Mouse (Mus musculus) liver, adult (tissue): ENCODE results near the gene Lmnb2.
A peak's percentile ranks its signal among the peaks of the same experiment; 100 is the strongest.

Experiments
- GATA4 ChIP-seq: IDR thresholded peaks from 2 replicates; pipeline ENCODE4 v1.6.1; 2014; ENCODE audit warnings: mild to moderate bottlenecking, low read length; ENCODE audit not compliant: insufficient replicate concordance

Lmnb2 gene

DNA sequence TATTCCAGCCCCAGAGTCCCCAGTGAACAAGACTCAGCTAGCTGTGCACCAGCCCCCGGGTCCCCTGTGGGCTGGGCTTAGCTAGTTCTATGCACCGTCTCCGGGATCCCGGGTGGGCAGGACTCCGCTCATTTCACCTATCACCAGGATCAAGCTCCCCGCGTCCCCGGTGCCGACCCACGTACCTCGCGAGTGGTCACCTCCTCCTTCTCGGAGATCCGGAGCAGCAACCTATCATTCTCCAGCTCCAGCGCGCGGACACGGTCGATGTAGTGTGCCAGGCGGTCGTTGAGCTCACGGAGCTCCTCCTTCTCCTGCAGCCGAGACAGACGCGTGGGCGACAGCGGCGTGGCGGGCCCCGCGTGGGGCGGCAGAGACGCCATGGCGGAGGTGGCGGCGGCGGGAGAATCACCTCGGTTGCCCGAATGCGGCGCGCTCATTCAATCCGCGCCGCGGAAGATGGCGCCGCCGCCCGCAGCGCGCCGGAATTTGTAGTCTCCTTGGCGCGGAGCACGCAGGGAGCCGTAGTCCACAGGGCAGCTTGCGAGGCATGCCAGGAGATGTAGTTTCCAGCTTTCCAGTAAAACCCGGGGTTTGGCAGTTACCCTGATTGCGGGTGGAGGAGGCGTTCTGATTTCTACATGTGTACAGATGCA is at the start of gene Lmnb2:
TSS of gene Lmnb2 (minus strand) at position 467 of the 656 bp plus-strand sequence.
- TF ChIP-seq GATA4: no peak

DNA sequence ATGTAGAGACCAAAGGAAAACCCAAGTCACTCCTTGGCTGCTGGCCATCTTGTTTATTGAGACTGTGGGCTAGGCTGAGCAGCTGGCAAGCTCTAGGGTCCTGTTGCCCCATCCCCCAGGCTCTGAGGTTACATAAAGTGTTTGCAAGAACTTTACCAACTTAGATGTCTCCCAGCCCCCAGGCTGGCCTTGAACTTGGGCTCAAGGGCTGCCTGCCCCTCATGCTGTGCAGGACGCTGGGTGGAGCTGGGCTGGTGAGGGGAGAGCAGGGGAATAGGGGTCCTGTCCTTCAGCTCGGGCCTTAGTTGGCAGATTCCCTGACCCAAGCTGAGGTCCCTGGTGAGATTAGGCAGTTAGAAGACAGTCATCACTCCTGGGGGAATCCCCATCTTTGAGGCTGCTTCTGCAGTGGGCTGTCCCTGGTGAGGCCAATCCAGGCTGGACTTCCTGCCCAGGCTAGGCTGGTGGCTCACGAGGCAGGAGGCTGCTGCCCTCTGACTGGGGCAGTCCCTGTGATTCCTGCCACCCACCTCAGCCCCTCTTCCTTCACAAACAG is 49.1 kb upstream of the Lmnb2 start:
- TF ChIP-seq GATA4: no peak

DNA sequence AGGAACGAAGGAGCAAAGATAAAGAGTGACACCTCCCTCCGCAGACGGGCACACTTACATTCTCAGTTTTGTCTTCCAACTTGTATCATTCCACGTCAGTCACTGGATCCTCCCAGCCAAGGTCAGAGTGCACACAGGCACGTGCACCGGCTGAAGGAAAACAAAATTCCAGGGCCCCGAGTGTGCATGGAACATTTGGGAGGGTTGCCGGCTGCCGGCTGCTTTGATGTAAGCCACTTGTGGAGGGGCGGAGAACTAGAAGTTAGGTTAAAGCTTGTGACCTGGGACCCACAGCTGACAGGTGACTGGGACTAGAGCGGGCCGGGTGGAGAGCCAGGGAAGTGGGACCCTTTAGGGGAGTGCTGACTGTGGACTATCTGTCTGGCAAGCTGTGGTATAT is 48.3 kb upstream of the Lmnb2 start:
- no peak for TF ChIP-seq GATA4

DNA sequence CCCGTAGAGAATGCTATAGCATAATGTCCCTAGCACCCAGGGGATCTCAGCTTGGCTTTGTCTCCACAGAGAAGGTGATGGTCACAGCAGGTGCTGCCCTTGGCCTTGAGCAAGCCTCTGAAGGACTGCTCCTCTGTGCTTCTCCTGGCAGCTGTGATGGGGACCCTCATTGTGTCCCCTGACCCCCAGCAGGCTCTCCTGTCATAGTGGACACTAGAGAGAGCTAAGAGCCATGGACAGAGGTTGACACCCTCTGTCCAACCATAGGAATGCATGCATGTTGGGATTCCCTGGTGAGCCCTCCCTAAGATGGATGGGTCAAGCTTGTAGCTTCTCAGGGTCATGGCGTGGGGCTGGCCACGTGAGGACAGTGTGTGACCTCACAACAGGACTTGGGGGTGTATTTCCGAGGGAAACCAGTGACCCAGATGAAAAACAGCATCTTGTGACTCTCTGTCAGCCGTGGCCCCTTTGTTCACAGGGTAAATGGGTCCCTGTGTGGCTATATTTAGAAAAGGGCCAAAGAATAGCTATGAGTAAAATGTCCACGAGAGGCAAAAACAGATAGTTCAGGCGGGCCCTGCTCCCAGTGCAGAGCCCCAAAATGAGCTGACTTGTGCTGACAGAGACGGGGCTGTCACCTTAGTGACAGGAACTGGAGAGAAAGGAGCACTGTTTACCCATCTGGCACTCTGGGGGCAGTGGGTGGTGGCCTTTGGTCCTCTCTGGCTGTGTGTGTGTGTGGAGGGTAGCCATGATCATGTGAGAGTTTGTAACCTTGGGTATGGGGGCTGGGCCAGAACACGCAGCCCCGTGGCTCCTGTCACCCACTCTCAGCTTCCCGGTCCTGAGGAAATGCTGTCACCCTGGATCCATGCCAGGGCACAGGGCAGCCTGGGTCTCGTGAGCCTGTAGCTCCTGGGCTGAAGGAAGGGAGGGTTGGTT is 45.3 kb upstream of the Lmnb2 start:
- TF ChIP-seq GATA4: no peak; the same call in 1 of the 2 replicates

DNA sequence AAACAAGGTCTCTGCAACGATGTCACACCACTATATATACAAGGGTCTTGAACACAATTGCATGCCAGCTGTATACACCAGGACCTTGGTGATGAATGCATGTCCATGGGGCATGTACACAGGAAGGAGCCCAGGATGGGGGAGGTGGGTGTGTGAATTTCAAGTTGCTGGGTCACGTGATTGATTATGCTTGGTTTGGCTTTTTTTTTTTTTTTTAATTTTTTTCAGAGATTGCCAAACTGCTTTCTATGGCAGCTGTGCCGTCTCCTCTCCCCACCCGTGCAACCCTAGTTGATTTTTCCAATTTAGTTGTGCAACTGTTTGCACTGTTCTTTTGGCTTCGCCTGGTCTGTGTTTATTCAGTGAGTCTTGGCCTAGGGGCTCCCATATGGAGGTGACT is 44.5 kb upstream of the Lmnb2 start:
- TF ChIP-seq GATA4: no peak

DNA sequence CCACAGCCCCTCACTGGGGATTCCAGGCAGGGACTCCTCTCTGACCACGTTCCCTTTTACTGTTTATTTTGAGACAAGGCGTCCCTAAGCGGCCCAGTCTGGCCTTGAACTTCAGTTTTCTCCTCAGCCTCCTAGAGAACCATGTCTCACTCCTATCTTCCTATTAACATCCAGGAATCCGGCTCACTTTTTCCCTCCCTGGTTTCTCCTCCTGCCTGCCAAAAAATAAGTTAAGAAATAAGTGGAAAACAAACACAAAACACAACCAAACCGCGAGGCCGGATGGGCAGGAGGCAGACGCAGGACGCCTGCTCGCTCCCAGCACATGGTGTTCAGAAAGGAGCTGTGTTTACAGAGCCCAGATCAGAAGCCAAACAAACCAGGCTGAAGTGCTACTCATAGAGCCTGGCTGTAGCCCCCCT is 44.0 kb upstream of the Lmnb2 start:
- TF ChIP-seq GATA4: no peak

DNA sequence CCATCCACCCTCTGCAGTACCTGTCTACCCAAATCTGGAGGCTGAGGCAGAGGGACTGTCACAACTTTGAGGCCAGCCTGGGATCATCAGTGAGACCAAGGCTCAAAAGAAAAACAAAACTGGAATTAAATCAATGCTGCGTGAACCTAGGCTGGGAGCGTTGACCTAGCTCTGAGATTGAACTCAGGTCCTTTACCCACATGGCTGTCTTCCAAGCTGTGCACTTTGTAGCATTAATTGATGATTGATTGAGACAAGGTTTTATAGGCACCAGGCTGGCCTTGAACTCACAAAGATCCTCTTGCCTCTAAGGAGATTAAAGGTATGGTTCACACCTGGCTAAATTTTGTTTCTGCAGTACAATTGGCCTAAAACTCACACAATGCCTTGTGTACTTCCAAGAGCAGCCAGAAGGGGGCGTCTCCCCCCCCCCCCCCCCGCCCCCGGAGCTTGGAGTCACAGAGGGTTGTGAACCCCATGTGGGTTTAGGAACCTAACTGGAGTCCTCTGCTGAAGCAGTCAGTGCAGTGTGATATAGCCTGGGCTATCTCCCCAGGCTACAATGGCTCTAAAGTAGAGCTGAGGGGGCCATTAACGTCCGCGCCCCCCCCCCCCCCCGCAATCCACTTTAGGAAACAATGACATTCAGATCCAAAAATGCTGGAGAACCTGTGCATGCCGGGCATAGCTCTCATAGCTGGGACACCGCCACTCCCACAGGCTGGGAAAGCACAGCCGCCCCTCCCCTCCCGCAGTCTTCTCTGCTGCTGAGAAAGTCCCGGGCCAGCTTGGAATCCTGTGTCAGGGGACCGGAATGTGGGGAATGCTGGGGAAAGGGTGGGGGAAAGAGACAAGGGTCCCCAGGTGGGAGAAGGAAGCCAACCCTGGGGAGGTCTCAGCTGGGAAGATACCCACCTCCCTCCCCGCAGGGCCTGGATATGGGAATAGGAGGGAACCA is 42.8 kb upstream of the Lmnb2 start:
- peak; percentile 11; the same call in 1 of the 2 replicates for TF ChIP-seq GATA4

DNA sequence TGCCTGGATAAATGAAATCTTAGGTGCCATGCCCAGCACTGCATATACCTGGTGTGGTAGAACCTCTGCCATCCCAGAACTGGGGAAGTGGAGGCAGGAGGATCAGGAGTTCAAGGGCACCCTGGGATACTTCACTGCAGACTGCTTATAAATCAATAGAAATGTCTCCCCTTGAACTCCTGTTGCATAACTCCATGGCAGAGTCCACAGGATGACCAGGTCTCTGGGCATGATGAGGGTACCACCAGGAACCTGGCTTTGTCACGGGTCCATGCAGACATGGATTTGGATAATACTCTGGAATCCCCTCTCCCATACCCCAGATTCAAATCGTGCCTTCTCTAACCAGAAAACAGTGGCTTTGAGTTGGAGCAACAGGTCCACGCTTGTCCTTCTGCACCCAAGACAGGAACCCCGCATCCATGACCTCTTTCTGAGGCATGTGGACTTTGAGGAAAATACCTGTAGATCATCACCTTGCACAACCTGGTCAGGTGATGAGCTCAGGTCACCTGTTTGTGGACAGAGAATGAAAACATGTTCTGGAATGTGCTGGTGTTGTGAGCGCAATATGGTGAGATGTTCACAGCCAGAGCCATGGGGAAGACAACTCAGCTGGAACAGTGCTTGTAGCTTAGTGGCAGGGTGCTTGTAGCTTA is 41.1 kb upstream of the Lmnb2 start:
- TF ChIP-seq GATA4: no peak

DNA sequence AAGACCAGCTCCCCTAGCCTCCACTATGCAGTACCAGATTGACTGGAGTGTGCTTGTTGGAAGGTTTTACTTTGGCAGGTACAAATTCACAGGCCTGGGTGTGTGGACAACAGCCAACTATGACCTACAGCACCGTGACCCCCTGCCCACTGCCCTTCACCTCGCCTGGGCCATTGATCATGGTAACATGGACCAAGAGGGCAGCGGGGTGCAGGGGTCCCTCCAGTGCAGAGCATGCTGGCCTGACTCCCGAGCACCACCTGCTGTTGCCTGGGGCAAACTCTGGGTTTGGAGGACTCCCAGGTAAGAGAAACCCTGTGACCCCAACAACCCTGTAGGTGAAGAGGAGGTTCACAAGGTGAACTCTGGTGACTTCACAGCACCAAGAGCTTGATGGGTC is 39.7 kb upstream of the Lmnb2 start:
- no peak for TF ChIP-seq GATA4

DNA sequence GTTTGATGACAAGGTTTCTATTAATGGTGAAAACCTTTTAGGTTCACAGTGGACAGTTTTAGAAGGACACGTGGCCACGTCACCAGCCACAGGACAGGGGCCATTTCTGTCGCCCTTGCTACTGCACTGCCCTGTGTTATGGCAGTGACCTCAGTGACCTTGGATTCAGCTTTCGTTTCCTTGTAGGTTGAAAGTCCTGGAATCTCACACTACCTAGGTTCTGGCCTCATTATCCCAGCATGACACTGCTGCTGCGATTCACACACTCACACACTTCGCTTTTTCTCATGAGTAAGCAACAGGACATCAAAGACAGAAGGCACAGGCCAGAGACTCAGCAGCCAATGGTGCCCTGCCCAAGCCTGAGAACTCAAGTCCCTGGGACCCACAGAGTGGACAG is 38.9 kb upstream of the Lmnb2 start:
- TF ChIP-seq GATA4: no peak

DNA sequence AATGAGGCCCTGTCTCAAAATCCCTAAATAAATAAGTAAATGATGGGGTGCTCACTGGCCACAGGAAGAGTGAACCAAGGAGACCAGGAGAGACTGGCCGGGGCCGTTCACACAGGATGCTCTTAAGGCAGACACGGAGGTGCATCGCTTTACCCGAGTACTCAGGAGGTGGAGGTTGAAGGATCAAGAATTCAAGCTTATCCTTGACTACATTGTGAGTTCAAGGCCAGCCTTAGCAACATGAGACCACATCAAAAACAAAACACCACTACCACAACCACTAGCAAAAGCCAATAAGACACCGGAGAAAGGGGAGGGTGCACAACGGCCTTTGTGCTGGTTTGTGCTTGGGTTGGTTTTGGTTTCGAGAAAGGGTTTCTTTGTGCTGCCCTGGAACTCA is 38.3 kb upstream of the Lmnb2 start:
- TF ChIP-seq GATA4: no peak

DNA sequence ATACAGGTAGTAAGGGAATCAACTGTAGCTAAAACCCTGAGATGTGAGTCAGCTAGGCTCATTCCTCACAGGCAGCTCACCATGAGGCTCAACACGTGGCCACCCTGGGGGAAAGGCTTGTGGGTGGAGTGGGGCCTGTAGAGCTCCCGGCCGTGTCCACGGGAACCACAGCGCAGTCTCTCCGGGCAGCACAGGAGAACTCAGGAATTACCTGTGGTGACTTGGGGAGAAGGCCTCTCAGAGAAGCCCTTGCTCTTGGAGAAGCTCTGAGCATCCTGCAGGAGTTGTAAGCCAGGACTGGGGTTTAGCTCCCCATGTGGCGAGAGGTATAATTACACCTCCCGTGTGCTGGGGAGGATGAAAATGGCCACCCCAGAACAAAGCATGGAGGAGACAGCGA is 37.5 kb upstream of the Lmnb2 start:
- no peak for TF ChIP-seq GATA4

DNA sequence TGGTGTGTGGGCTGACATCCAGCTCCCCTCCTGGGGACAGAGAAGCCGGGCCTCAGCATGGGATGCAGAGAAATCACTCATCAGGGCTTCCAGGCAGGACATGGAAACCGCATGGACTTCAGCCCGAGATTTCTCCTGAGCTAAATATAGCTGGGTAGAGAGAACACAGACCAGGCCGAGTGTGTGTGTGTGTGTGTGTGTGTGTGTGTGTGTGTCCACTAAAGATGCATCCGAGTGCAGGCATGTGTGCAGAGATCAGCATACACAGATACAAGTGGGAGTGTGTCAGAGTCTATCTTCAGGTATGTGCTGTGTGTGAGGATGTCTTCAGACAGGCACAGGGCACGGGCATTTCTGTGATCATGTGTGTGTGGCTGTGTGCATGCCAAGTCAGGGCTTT is 36.8 kb upstream of the Lmnb2 start:
- TF ChIP-seq GATA4: no peak

DNA sequence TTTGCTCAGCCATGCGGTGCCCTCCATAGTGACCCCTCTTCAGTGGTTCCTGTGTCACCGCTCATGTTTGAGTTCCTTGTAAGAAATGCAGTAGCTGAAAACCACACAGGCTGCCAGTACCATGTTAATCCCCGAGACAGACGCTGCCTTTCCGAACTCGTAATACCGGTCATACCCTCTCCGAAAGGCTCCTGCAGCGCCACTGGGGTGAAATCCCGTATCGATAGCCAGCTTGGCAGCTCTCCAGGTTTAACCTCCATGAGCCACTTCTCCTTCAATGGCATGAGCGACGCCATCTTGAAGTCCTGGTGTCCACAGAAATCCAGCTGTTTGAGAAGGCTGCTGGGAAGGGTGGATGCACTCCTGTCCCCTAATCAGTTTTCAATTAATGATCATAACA is 36.4 kb upstream of the Lmnb2 start:
- no peak for TF ChIP-seq GATA4
